Mouse (Mus musculus) neural tube, embryonic 10.5 days (tissue): Measurements from ENCODE around the gene Krt18.

Experiments used
- DNase-seq: peaks from one replicate; pipeline ENCODE4 v3.0.0-alpha.2; 2017; ENCODE audit warnings: low spot score; ENCODE audit errors: extremely low spot score

Krt18 gene

GRCm38 (mm10) chr15:102010569-102011245, 17.3 kb upstream of the Krt18 start:
- no peak for DNase-seq

- no peak for DNase-seq
Measured at GRCm38 (mm10) chr15:102012260-102012765, 15.7 kb upstream of the Krt18 start.

- DNase-seq, result no peak
Measured at GRCm38 (mm10) chr15:102013651-102014050, 14.3 kb upstream of the Krt18 start.

- DNase-seq, result no peak
Measured at GRCm38 (mm10) chr15:102014848-102015247, 13.1 kb upstream of the Krt18 start.

GRCm38 (mm10) chr15:102016096-102016495, 11.9 kb upstream of the Krt18 start:
- DNase-seq, result no peak

GRCm38 (mm10) chr15:102016787-102017186, 11.2 kb upstream of the Krt18 start:
- no peak for DNase-seq

GRCm38 (mm10) chr15:102017918-102018463, 10.0 kb upstream of the Krt18 start:
- peak; percentile 62 for DNase-seq

- no peak for DNase-seq
Measured at GRCm38 (mm10) chr15:102022481-102022880, 5.5 kb upstream of the Krt18 start.

- no peak for DNase-seq
Measured at GRCm38 (mm10) chr15:102023888-102024287, 4.1 kb upstream of the Krt18 start.

- peak; percentile 45 for DNase-seq
Measured at GRCm38 (mm10) chr15:102025136-102025872, 2.7 kb upstream of the Krt18 start.

GRCm38 (mm10) chr15:102026430-102026829, 1.6 kb upstream of the Krt18 start:
- DNase-seq, result no peak

- DNase-seq, result no peak
Measured at GRCm38 (mm10) chr15:102034121-102035053, 6.4 kb downstream of the Krt18 start.

GRCm38 (mm10) chr15:102040277-102040676, 12.3 kb downstream of the Krt18 start:
- DNase-seq, result no peak

GRCm38 (mm10) chr15:102041951-102042350, 14.0 kb downstream of the Krt18 start:
- no peak for DNase-seq

GRCm38 (mm10) chr15:102044745-102045144, 16.8 kb downstream of the Krt18 start:
- DNase-seq, result no peak

GRCm38 (mm10) chr15:102045691-102046090, 17.7 kb downstream of the Krt18 start:
- DNase-seq, result no peak

- DNase-seq, result no peak
Measured at GRCm38 (mm10) chr15:102048006-102048405, 20.0 kb downstream of the Krt18 start.

- no peak for DNase-seq
Measured at GRCm38 (mm10) chr15:102049871-102050270, 21.9 kb downstream of the Krt18 start.

- DNase-seq, result peak; percentile 78
Measured at GRCm38 (mm10) chr15:102051920-102052683, 24.1 kb downstream of the Krt18 start.

- no peak for DNase-seq
Measured at GRCm38 (mm10) chr15:102056495-102057174, 28.7 kb downstream of the Krt18 start.
